Mouse (Mus musculus) kidney, embryonic 16.5 days (tissue): ENCODE data around the gene Spats1. TPM values are rescaled to one million over a fixed set of nuclear protein-coding genes. Genes with fewer than 3 reads are reported as not detected.
A peak's percentile ranks its signal among the peaks of the same experiment; 100 is the strongest.

Experiments
- ATAC-seq: fragments of 200-750 bp; cut with Nextera tagmentation; 2 replicates; pipeline ENCODE4 v1.8.0; 2017; ENCODE audit warnings: moderate TSS enrichment; ENCODE audit not compliant: low FRiP score, low TSS enrichment
- H3K27ac ChIP-seq: fragments of 300-500 bp; sonication (generic); 2 replicates; pipeline ENCODE4 v1.5.1; 2014; ENCODE audit warnings: low read length
- H3K27me3 ChIP-seq: fragments of 300-500 bp; sonication (generic); 2 replicates; pipeline ENCODE4 v1.6.1; 2014; ENCODE audit warnings: low read length, control low read depth, mixed read lengths; ENCODE audit not compliant: insufficient read depth
- H3K36me3 ChIP-seq: fragments of 300-500 bp; sonication (generic); 2 replicates; pipeline ENCODE4 v1.6.1; 2014; ENCODE audit warnings: low read length, control low read depth, mixed read lengths; ENCODE audit not compliant: insufficient read depth
- H3K4me1 ChIP-seq: fragments of 300-500 bp; sonication (generic); 2 replicates; pipeline ENCODE4 v1.6.1; 2014; ENCODE audit warnings: low read length, control low read depth, mixed read lengths; ENCODE audit not compliant: insufficient read depth
- H3K4me2 ChIP-seq: fragments of 300-500 bp; sonication (generic); replicated peaks from 2 replicates; pipeline ENCODE4 v1.6.1; 2014; ENCODE audit warnings: low read depth, low read length
- H3K4me3 ChIP-seq: fragments of 300-500 bp; sonication (generic); 2 replicates; pipeline ENCODE4 v1.5.1; 2014; ENCODE audit warnings: mild to moderate bottlenecking, low read length
- H3K9ac ChIP-seq: fragments of 300-500 bp; sonication (generic); replicated peaks from 2 replicates; pipeline ENCODE4 v1.6.1; 2014; ENCODE audit warnings: low read length
- H3K9me3 ChIP-seq: fragments of 300-500 bp; sonication (generic); 2 replicates; pipeline ENCODE4 v1.6.1; 2016; ENCODE audit warnings: low read length, control low read depth
- WGBS: fragments of 180-500 bp; shearing (Covaris S2); extraction: QIAGEN DNeasy Blood & Tissue Kit; methylation state at CpG from one replicate; pipeline ENCODE4 v1.1.7; 2014; 5-methylcytosine and 5-hydroxymethylcytosine counted together
- polyA plus RNA-seq: library from polyadenylated mRNA; unstranded; fragments of >200 nt; fragmentation: Nextera tagmentation; extraction: Ambion mirVana; gene quantifications from 2 replicates; pipeline ENCODE4 v1.2.1, GENCODE M21; 2015

The Spats1 gene
- polyA plus RNA-seq, result 0.16 and 0.44 TPM in 2 replicates

DNA sequence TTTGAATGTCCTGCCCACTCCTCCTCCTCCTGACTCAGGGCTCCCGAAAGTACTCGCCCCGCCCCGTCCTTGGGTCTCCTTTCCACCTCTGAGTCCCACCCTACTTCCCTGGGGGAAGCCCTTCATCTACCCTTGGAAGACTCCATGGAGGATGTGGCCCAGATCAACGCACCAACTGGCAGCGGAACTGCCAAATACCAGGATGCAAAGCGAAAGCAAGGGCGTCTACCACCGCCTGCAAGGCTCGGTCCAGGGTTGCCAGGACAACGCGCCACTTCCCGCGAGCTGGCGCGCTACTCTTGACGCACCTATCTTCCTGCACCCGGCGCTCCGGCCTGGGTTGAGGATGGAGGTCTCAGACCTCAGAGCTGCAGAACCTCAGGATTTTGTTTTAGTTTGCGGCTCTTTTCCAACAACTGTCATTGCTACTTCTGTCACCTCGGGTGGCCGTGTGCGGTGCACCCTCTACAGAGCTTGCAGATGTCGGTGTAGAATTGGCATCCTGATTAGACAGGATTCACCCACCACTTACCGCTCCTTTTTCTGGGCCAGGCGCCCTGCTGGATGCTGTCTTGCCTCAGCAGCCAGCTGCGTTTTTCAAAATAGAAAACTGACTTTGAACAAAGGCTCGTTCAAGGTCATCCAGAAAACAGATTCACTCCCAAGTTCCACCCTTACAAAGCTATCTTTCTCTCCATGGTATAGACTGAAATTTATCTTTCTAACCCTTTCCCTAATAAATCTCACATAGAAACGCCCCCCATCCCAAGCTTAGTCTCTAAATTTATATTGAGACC, at the start of gene Spats1:
Spats1 (minus strand) TSS at position 747 of the 797 bp plus-strand sequence.
- H3K9me3 ChIP-seq, result no peaks in the 10 kb centered on the region
- peaks cover 10% of the 10 kb centered on the region for H3K27me3 ChIP-seq
- ATAC-seq, result peak; percentile 64; the same call in 1 of the 2 replicates
- H3K4me2 ChIP-seq, result peak within 1 kb of the TSS; percentile 75
- H3K27ac ChIP-seq, result no peak within 1 kb of the TSS
- H3K36me3 ChIP-seq, result no peaks in the 10 kb centered on the region
- peak within 1 kb of the TSS; percentile 51 for H3K4me3 ChIP-seq
- peak within 1 kb of the TSS; percentile 30 for H3K9ac ChIP-seq
- WGBS, result 5% methylated on average over 30 of the region's 30 CpGs
- no peaks in the 10 kb centered on the region for H3K4me1 ChIP-seq

DNA sequence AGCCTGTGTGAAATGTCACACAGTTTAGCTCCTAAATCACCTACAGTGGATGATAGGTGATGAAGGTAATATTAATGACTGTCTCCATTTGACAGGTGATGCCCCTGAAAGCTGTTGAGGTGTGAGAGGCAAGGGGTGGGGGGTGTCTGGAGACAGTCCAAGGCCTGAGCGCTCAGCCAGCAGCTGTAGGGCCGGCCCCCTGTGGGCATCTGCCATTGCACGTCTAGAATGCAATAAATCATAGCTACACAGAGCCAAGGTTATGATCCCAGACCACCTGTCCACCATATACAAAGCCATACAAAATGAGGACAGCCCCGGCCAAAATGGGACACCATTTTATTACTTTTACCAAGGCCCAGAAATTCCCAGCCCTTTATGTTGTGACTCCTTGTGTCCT, 49.7 kb upstream of the Spats1 start:
- H3K27ac ChIP-seq, result no peak overlapping the region
- WGBS, result 42% methylated on average over 4 of the region's 4 CpGs
- H3K4me3 ChIP-seq, result no peak overlapping the region
- no peak overlapping the region for H3K4me2 ChIP-seq
- no peaks in the 10 kb centered on the region for H3K9me3 ChIP-seq
- H3K4me1 ChIP-seq, result peaks cover 7% of the 10 kb centered on the region; the same call in 1 of the 2 replicates
- peaks cover 13% of the 10 kb centered on the region; the same call in 1 of the 2 replicates for H3K27me3 ChIP-seq
- H3K36me3 ChIP-seq, result 0 out of 2 replicates have a peak, but pooled peaks cover 8% of the 10 kb centered on the region
- no peak overlapping the region for H3K9ac ChIP-seq
- no peak for ATAC-seq

DNA sequence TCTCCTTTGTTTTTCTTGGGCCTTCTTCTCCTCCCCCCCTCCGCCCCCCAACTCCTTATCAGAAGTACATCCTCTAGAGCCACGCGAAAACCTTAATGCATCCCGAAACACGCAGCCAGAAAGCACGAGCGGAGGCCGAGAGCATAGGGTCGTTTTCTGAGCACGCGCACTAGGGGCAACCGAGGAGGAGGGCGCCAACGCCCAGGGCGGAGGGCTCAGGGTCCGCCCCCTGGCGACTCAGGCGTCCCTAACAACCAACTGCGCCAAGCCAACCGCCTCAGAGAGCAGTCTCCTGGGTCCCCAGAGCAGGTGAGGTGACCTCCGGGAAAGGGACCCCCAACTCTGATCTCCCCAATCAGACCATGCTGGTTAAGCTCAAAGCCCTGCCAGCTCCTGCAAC, 48.0 kb upstream of the Spats1 start, which contains the start of gene Tcte1:
Tcte1 (plus strand) TSS at position 172 of the 400 bp plus-strand sequence.
- Histone ChIP-seq H3K4me2 (peak within 1 kb of the TSS; percentile 67), H3K4me3 (peak within 1 kb of the TSS; percentile 48), H3K27me3 (peaks cover 13% of the 10 kb centered on the region; the same call in 1 of the 2 replicates), H3K4me1 (peaks cover 7% of the 10 kb centered on the region; the same call in 1 of the 2 replicates), H3K27ac (no peak within 1 kb of the TSS), H3K9ac (peak within 1 kb of the TSS; percentile 54), H3K9me3 (no peaks in the 10 kb centered on the region), H3K36me3 (0 out of 2 replicates have a peak, but pooled peaks cover 17% of the 10 kb centered on the region)
- under 1% methylated on average over 21 of the region's 21 CpGs for WGBS
- peak; percentile 75; the same call in 1 of the 2 replicates for ATAC-seq

DNA sequence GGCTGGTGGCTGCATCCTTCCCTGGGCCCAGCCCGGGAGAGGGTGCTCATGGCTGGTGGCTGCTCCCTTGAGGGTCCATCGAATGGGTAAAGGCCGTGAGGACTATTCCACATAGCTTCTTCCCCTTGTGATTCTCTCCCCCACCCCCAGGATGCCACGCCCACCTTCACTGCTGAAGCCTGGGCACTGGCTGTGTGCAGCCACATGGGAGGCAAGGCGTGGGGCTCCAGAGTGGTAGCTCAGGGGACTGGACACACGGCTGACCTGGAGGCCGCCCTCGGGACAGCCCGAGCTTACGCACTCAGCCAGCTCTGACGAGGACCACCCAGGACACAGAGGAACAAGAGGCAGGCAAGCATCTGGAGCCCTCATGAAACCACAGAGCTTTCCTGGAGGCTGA, 44.9 kb upstream of the Spats1 start:
- 69% methylated on average over 11 of the region's 11 CpGs for WGBS
- no peaks in the 10 kb centered on the region for H3K9me3 ChIP-seq

DNA sequence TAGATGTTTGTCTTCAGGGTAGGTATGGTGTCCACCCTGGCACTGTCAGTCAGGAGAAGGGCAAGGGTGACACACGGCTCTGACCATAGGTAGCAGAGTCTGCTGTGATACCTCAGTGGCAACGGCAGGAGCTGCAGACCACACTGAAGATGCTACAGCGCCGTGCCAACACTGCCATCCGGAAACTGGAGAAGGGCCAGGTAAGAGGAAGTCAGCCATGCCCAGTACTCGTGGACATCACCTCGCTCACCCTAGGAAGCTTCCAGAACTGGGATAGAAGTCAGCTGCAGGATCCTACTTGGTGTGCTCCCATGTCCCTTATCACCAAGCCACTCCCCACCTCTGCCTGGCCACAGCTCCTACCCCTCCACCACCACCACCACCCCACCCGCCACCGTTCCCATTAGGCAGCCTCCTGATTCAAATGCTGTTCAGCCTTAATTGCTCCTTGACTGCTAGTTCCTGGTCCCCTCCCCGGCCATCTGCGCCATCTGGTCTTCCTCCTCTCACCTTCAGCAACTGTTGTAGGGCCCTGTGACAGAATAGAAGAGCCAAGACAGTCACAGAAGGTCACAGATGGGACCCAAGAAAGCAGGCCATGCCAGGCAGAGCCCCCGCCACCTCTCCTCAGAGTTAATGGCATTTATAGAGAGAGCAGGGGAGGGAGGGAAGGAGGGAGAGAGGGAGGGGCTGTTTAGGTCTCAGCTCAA, 43.7 kb upstream of the Spats1 start:
- 70% methylated on average over 12 of the region's 12 CpGs for WGBS
- H3K9ac ChIP-seq, result no peak overlapping the region
- ATAC-seq, result no peak
- no peak overlapping the region for H3K4me2 ChIP-seq
- H3K9me3 ChIP-seq, result no peaks in the 10 kb centered on the region
- no peak overlapping the region for H3K4me3 ChIP-seq
- no peak overlapping the region for H3K27ac ChIP-seq
- 0 out of 2 replicates have a peak, but pooled peaks cover 3% of the 10 kb centered on the region for H3K27me3 ChIP-seq
- H3K36me3 ChIP-seq, result peaks cover 22% of the 10 kb centered on the region; the same call in 1 of the 2 replicates
- peaks cover 4% of the 10 kb centered on the region; the same call in 1 of the 2 replicates for H3K4me1 ChIP-seq

More for the DNA sequence above, 44.9 kb upstream of the Spats1 start:
- Histone ChIP-seq H3K4me1 (peaks cover 4% of the 10 kb centered on the region; the same call in 1 of the 2 replicates), H3K4me2 (no peak overlapping the region), H3K36me3 (peaks cover 22% of the 10 kb centered on the region; the same call in 1 of the 2 replicates), H3K9ac (no peak overlapping the region), H3K27me3 (peaks cover 13% of the 10 kb centered on the region; the same call in 1 of the 2 replicates), H3K27ac (no peak overlapping the region), H3K4me3 (no peak overlapping the region)
- no peak for ATAC-seq

DNA sequence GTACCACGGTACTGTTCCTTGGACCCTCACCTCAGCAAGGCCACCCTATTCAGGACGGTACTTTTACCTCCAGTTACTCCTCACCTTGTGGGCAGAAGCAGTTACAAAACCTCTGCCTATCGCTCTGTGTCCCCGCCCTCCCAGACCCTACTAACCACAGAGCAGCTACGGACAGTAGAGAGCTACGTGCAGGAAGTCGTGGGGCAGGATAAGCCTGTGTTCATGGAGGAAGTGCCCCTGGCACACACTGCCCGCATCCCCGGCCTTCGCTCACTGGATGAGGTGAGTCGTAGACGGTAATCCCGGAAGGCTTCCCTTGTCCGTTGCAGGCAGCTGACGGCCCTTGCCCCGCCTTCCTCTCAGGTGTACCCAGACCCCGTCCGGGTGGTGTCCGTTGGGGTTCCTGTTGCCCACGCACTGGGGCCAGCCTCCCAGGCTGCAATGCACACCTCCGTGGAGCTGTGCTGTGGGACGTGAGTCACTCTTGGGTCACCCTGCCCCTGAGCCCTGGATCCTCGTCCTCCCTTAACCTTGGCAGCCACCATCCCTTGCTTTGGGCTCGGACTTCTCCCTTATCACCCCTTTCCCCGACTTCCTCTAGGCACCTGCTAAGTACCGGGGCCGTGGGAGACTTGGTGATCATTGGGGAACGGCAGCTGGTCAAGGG, 42.5 kb upstream of the Spats1 start:
- 91% methylated on average over 28 of the region's 28 CpGs for WGBS
- Histone ChIP-seq H3K9me3 (no peaks in the 10 kb centered on the region), H3K36me3 (peaks cover 22% of the 10 kb centered on the region; the same call in 1 of the 2 replicates), H3K27me3 (no peaks in the 10 kb centered on the region), H3K4me3 (no peak overlapping the region), H3K4me2 (no peak overlapping the region), H3K4me1 (peaks cover under 1% of the 10 kb centered on the region; the same call in 1 of the 2 replicates), H3K9ac (no peak overlapping the region), H3K27ac (no peak overlapping the region)
- no peak for ATAC-seq

DNA sequence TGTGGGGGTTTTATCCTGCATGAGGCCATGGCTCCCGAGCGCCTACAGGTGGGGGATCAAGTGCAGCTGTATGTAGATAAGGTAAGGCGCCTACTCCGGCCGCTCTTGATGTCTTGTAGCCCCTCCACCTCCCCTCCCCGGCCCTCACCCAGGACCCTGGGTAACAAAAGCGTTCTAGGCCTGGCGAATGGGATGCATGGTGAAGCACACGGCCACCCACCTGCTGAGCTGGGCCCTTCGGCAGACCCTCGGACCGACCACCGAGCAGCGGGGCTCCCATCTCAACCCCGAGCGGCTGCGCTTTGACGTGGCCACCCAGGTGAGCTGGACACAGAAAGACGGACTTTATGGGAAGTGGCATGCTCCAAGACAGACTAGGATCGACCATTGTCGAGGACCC, 41.9 kb upstream of the Spats1 start:
- H3K4me3 ChIP-seq, result no peak overlapping the region
- H3K36me3 ChIP-seq, result peaks cover 22% of the 10 kb centered on the region; the same call in 1 of the 2 replicates
- H3K27me3 ChIP-seq, result no peaks in the 10 kb centered on the region
- H3K4me2 ChIP-seq, result no peak overlapping the region
- H3K27ac ChIP-seq, result no peak overlapping the region
- H3K9ac ChIP-seq, result no peak overlapping the region
- no peaks in the 10 kb centered on the region for H3K9me3 ChIP-seq
- 96% methylated on average over 21 of the region's 21 CpGs for whole genome bisulfite sequencing
- no peaks in the 10 kb centered on the region for H3K4me1 ChIP-seq
- ATAC-seq, result no peak

DNA sequence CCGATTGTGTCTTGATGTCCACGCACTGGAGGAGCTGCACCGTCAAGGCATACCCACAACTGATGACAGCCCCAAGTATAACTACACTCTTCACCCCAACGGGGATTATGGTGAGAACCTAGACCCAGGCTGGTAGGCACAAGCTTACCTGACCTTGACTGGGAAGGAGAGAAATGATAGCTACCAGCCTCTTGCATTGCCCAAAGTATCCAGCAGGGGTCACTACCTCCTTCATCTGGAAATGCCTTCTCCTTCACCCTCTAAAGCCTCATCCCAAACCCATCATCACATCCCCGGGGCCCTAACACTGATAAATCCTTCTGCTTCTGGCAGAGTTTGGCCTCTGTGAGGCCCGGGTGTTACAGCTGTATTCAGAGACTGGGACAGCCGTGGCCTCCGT, 41.3 kb upstream of the Spats1 start:
- H3K27me3 ChIP-seq, result no peaks in the 10 kb centered on the region
- H3K36me3 ChIP-seq, result peaks cover 26% of the 10 kb centered on the region; the same call in 1 of the 2 replicates
- WGBS, result 54% methylated on average over 8 of the region's 8 CpGs
- H3K9ac ChIP-seq, result no peak overlapping the region
- H3K4me2 ChIP-seq, result no peak overlapping the region
- H3K4me3 ChIP-seq, result no peak overlapping the region
- no peak overlapping the region for H3K27ac ChIP-seq
- H3K9me3 ChIP-seq, result no peaks in the 10 kb centered on the region
- H3K4me1 ChIP-seq, result no peaks in the 10 kb centered on the region
- ATAC-seq, result no peak

DNA sequence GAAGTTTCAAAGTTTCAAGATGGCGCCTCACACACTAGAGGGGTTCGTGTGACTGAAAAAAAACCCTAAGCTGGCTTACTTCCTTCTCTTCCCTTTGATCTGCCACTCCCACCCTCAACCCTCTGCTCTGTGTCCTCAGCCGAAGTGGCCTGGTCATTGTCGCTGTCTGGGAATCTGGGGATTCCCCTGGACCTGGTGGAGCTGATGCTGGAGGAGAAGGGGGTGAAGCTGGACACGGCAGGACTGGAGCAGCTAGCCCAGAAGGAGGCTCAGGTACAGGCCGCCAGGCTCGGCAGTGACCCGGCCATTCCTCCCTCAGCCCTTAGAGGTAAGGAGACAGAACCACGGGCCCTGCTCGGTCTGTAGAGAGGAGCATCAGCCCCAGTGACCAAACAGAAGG, 40.6 kb upstream of the Spats1 start:
- Histone ChIP-seq H3K4me1 (no peaks in the 10 kb centered on the region), H3K27me3 (no peaks in the 10 kb centered on the region), H3K9ac (no peak overlapping the region), H3K27ac (no peak overlapping the region), H3K9me3 (no peaks in the 10 kb centered on the region), H3K4me2 (no peak overlapping the region), H3K4me3 (no peak overlapping the region), H3K36me3 (peaks cover 26% of the 10 kb centered on the region)
- 81% methylated on average over 10 of the region's 10 CpGs for WGBS
- no peak for ATAC-seq
